Mouse (Mus musculus): ENCODE measurements around the gene Prdm1.

DNA sequence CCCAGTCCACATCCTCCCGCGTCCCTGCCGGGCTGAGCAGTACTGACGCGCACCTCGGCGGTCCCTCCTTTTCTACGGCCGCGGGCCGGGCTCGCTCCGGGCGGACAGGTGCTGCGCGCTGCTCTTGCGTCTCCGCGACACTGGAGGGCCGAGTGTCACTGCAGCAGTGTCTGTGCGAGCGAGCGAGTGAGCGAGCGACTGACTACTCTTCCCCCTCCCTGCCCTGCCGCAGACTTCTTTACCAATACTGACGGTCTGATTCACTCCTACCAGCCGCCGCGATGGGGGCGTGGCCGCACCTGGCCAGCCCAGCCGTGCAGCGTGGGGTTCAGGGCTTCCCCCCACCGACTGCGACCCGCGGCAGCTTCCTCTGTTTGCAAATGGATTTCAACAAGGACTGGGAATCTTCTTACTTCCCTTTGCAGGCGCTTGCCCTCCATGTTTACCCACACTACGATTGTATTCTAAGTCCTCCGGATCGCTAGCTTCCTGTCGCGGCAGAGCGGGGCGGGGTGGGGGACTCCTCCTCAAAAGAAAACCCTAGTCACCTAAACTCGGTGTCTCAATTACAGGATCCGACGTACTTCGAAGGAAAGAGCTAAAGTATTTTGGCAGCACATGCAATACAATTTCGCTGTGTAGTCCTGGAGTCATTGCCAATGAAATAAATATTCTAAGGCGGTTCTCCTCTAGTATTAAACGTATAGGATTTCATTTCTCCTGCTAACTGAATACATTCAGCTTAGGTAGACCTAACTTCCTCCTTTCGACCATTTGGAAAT lies 69.6 kb downstream of the Prdm1 start:
- TF ChIP-seq CTCF (IDR thresholded peaks at IDR 0.05; ENCODE audit: insufficient read depth, low read depth, low read length) (no peak), POLR2A (IDR thresholded peaks at IDR 0.05; ENCODE audit: insufficient read depth, low read depth, low read length) (no peak)

Measured in olfactory bulb, adult 2 months (tissue).